Mouse (Mus musculus): ENCODE data around the gene 5730596B20Rik.

5730596B20Rik gene

DNA sequence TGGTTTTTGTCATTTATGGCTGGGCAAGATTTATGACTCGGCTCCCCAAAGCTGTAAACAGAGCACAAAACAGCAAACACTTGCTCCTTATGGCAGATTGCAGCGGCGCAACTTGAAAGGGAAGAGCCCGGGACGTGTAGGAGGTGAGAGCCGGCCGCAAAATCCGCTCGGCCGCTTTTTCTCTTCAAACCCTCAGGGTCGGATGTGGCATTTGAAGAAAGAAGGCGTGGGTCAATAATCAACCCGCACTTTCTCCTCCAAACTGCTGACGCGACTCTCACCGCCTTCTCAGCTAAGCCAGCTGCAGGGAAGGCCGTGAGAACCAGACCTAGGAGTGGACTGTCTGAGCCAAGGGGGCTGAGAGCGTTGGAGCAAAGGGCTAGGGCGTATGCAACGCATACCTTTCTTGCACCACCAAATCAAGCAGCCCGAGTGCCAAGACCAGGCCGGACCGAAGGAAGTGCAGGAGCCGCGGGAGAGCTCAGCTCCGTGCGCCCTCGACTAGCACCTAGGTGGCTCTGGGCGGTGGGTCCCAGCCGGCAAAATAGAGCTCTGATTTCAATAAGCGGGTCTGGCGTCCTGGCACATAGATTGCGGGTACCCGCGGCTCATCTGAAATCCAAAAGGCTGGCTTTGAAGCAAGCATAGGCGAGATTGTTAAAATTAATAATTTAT lies at the start of gene 5730596B20Rik:
Gene 5730596B20Rik, plus strand, starts transcription at position 438 of the 675 bp plus-strand sequence.
- peak; percentile 84 for DNase-seq

DNA sequence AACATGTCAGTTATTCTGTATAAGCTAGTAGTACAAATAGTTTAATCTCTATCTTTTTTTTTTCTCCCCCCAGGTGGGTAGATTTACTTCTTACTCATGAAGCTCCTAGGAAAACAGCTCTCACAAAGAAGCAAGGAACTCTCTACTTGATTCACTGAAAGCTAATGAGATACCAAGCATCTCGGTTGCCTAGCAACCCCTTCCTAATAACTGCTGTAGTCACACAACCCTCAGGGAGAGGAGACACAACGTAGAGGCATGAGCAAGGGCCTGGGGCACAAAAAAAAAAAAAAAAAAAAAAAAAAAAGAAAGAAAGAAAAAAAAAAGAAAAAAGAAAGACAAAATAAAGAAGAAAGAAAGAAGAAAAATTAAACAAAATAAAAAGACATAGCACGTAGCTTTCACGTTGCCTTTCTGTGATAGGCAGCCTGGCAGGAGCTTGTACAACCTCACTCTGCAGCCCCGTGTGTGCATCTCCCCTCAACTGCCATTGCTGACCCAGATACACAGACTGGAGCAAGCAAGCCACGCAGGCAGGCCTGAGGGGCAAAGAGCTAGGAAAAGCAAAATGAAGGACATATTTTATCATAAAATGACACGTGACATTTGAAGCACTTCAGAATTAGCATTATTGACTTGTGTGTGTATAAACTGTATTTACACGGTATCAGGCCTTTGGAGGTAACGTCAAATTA lies 39.3 kb upstream of the 5730596B20Rik start:
- DNase-seq = peak; percentile 83

DNA sequence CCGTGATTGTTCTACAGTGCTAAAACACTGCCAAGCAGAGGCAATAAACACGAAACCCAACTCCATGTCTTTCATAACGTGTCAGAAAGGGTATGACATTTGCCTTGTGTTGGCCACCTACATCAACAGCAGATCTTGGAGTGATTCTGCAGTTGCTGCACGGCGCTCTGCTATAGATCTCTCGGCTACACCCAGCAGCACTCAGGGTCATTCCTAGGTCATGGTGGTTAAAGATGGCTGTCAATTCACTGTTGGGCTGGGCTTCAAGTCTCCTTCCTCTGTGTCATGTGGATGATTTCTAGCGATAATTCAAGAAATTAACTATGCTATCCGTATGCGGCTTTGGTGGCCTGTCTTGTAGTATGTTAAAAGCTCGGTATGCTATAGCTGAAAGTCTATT lies 38.7 kb upstream of the 5730596B20Rik start:
- no peak for DNase-seq

DNA sequence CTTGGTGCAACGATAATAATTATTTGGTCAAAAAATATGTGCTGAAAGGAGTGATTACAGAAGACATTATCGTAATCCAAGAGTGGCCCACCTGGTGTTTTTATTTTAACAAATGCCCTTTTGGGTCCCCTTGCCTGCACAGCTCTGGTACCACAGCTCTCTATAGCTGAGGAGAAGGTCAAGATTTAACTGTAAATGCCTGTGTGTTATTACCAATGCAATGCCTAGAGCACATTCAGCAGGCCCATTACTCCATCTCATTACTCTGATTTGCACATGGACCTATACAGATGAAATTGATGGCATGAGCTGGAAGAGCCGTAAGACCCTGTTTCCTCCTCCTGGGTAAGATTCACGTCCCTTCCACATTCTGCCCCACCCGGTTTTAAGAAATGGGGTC lies 38.2 kb upstream of the 5730596B20Rik start:
- DNase-seq = no peak

DNA sequence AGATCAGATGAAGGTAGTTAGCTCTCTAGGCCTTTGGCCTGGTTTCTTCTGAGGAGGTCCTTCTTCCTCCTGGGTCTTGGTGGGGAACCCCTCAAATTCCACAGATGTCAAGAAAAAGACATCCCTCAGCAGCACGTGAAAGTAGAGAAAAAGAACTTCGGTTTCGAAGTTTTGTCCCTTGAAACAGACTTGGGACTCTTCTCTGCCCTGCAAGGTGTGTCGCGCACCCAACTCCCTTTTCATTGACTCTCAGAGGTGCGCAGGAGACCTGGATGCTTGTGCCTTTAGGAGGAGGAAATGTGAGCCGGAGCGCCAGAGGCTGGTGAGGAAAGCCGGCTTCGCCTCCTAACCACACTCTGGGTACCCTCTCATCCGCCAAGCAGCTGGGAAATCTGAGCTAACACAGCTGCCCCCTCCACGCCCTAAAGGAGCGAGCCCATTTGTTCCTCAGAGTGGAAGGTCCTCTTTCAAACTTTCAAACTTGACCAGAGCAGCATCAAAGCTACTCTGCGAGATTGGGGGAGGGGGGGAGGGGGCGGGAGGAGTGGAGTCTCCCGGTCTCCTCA lies 26.8 kb upstream of the 5730596B20Rik start:
- peak; percentile 73 for DNase-seq

DNA sequence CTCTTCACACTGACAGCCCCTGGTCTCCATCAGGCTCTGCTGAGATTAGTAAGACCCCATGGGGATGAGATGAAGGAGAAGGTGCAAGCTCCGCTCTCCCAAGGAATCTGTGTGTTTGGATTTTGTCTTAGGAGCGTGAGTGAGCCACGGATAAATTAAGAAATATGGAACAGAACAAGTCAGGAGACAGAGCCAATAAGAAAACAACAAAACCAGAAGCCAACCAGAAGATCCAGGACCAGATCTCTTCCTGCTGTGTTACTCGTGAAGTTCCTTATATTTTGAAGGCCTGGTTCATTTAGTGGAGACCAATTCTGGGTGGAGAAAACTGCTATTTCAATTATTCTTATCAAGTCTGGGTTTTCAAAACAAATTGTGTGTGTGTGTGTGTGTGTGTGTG lies 25.7 kb upstream of the 5730596B20Rik start:
- DNase-seq = no peak

DNA sequence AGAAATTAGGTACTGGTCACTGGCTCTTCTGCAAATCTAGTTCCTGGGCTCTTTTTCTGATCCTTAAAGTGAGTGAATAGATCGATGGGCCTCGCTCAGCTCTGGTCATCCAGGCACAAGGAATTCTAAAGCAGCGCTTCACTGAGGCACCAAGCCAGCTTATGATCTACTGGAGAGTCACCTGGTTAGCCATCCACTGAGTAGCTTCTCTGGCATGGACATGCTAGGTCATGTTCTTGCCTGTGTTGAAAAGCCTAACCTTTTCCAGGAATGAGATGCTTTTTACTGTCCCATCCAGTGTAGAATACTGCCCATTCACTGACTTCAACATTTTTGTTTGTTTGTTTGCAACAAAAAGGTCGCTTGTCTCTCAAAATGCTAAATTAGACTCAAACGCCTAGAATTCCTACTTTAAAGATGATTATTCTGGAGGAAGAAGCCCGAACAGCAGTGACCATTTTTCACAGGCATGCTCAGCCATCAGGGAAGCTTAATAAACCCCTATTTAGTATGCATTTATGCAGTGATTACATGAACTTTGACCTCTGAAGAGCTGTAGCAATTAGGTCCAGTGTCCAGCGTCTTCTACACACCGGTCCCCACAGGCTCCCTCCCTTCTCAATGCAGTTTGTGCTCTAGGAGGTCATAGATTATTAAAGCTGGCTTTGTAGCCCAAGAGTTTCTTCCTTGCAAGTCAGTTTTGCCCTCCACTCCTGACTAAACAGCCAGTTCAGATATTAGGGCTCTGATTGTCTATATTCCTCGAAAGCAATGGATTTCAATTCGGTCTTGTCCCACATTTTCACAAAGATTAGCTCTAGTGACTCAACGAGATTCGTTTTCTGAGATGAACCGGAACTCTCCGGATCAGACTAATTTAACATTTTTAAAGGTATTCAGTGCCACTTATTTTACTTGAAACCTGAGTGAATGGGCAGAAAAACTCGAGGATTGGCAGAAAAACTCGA lies 24.8 kb upstream of the 5730596B20Rik start:
- DNase-seq = no peak

DNA sequence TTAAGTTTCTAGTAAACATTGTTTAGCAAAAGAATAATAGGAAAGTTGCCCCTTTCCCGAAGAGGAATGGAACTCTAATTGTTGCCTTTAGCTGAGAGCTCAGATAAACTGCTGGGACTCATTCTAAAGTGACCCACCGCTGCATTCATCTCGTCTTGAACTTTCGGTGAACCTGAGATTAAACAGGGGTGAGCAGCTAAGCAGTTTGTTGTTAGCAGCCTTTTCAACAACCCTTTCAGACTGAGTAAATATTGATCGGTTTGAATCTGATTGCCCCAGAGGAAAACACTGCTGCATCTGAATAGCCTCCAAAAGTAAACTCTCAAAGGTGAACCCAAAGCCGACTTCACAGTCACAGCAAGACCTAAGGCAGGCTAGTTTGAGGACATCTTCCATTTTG lies 24.0 kb upstream of the 5730596B20Rik start:
- DNase-seq = peak; percentile 61

DNA sequence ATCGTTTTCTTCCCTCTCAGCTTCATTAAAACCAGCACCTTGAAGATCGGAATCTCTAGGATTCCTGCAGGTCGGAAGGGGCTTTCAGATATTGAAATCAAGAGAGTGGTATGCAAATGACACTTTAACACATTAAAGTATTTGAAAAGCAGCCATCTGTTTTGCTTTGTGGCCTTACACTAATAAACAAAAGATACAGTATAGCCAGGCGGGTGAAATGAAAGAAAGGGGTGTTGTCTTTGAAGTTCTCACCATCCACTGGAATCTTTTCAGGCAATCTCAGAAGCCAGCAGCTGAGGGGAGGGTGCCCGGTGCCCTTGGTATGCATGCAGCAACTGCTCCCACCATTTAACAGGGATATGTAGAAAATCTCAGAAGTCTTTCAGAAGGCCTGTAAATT lies 23.3 kb upstream of the 5730596B20Rik start:
- DNase-seq = no peak

DNA sequence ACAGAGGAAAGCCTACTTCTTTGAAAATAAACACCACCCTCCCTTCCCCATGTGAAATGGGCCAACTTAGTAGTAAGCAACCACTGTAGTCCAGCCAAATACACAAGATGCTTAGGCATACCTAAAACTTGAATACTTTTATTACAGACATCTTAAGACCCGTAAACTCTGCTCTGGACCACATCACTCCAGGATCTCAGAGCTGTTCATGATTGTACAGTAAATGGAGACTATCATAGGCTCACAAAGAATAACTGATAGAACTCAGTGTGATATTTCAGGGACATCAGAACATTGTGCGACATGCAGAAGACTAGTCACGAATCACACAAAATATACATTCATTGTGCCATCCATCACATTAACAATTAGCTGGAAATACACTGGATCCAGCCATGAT lies 21.8 kb upstream of the 5730596B20Rik start:
- DNase-seq = no peak

DNA sequence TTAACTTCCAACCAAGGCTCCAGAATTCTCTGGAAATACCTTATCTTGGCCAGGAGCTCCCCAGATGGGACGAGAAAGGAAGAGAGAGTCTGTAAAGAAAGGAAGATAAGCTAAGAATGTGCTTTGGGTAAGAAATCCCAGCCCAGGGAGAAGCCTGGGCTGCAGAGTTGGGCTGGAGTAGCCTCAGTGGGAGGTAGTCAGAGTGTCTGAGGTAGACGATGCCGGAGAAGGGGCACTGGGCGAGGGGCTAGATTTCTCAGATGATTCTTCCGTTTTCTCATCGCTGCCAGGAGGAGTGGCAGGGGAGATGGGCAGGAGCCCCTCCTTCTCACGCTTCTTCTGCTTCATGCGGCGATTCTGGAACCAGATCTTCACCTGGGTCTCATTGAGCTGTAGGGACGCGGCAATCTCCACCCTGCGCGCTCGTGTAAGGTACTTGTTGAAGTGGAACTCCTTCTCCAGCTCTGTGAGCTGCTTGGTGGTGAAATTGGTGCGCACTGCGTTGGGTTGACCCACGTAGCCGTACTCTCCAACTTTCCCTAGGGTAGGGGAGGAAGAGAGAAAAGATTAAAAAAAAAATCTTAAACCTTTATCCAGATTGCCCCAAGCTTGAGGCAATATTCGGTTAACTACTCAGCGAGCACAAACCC lies 20.6 kb upstream of the 5730596B20Rik start:
- no peak for DNase-seq

DNA sequence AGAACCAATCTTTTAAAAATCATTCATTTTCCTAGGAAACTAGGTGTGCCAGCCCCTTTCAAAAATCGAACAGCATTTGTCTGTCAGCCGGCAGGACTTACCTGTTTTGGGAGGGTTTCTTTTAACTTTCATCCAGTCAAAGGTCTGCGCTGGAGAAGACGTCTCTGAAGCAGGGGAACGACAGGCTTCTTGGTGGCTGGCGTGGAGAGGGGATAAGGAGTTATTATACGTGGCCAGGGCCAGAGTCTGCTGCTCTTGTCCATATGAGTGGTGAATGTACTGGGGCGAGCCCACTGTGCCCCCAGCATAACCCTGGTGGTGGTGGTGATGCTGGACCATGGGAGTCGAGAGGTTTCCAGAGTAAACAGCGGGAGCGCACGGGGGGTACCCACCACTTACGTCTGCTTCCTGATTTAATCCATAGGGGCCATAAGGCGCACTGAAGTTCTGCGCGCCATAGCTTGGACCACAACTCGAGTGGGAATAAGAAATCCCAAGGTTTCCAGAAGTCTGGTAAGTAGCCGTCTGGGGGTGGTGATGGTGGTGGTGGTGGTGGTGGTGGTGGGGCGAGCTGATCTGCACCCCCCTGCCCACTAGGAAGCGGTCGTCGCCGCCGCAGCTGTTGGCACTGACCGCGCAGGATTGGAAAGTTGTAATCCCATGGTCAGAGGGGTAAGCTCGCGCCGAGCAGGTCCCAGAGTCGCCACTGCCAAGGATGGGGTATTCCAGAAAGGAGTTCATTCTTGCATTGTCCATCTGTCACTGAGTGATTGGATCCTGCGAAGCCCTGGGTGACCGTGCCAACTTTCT lies 19.6 kb upstream of the 5730596B20Rik start:
- peak; percentile 27 for DNase-seq

DNA sequence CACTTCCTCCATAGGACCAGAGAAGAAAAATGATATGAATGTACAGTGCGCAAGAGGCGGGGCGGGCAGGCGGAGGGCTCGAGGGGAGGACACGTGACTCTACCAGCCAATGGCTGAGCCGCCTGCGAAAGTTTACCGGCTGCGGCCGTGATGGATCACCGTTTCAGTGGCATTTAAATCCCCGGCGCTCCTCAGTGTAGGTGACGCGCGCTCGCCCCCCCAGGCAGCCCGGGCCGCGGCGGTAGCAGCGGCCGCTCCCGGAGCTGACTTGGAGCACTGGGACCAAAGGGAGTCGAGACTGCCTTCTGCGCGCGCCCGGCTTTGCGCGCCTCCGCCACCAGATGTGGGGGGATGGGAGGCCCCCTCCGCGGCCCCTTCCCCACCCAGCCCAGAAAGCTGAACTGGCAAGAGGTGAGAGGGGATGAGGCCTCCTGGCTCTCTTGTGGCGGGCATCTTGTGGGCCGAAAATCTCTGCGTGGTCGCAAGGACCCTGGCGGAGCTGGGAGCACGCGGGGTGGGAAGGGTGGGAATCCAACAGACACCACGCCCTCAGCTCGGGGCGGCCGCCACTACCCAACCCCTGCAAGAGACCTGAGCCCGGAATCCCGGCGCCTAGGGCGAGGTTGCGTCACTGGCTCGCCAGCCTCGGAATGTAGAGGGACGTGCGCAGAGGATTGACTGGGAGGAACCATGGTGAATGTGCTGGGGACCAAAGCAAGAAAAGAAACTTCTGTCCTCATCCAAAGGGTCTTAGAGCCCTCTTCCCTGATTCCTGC lies 18.8 kb upstream of the 5730596B20Rik start, which contains the start of gene Hoxa1:
Gene Hoxa1, minus strand, starts transcription at position 42 of the 776 bp plus-strand sequence.
- peak; percentile 94 for DNase-seq

DNA sequence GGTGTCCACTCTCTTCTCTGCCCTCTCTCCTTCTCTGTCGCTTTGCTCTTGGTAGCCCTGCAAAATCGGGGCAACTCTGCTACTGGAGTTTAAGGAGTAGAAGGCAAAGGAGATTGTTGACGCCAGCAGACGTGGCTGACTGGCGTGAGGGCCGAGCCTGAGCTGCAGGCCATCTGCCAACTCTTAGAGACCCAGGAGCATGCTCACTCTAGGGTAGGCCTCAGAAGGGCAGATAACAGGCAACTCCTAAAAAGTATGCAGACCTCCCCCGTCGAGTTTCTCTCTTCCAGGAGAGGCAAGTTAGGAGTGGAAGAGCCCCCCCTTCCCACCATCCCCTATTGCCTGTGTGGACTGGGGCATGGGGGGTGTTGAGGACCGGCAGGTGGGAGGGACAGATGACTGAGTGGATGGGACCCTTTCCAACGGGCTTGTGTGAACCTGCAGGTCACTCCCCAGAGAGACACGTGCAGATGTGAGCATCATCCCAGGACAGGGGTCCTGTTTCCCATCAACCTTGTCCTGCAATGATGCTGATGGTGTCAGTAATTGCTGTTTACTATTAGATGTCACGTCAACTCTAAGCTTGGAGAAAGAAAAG lies 18.0 kb upstream of the 5730596B20Rik start:
- DNase-seq = peak; percentile 52

DNA sequence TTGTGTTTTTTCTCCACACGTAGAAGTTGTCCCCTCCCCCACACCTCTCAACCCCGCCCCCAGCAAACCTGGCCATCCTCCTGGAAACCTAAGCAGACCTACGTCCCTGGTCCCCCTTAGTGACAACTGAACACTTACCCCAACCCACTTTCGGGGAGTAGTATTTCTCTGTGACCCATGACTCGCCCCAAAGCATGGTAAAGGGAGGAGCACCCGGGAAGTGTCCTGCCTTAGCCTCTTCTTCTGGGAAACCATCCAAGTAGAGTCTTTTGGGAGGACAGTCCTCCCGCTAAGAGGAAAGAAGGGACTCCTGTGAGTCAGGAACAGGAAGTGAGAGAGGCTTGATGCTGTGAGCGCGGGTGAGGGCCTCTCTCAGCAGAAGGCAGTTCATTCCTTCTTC lies 17.3 kb upstream of the 5730596B20Rik start:
- peak; percentile 52 for DNase-seq

DNA sequence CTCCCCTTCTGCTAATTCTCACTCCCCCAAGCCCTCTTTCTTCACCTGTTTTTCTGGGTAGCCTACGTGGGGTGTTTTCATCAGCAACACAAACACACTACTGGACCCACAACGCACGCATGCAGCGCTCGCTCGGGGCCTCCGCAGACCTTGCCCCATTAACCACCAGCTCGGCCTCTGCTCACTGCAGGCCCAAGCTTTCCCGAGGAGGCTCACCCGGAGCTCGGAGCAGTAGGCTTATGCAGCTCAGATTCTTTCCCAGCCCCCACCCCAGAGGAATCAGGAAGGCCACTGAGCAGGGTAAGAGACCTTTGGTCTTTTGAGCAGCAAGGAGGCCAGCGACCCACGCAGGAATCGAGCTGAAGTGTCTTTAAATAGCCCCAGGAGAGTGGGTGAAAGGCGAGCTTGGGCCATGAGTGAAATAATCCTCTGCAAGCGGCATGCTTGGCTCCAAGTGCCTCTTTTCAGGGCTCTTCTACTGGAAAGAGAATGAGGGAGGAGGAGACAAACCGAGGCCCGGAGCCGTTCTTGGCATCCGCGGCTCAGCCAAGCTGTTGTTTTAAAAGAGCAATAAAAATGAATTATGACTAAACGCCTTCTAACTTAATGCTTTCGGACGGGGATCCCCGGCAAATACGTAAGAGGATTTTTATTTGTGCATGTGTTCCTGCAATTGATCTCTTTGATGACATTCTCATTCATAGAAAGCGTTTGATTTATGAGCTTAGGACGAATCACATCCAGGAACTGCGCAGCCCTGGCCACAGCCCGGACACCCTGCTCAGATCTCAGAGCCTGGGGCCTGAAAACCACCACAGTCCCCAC lies 16.6 kb upstream of the 5730596B20Rik start:
- peak; percentile 81 for DNase-seq

DNA sequence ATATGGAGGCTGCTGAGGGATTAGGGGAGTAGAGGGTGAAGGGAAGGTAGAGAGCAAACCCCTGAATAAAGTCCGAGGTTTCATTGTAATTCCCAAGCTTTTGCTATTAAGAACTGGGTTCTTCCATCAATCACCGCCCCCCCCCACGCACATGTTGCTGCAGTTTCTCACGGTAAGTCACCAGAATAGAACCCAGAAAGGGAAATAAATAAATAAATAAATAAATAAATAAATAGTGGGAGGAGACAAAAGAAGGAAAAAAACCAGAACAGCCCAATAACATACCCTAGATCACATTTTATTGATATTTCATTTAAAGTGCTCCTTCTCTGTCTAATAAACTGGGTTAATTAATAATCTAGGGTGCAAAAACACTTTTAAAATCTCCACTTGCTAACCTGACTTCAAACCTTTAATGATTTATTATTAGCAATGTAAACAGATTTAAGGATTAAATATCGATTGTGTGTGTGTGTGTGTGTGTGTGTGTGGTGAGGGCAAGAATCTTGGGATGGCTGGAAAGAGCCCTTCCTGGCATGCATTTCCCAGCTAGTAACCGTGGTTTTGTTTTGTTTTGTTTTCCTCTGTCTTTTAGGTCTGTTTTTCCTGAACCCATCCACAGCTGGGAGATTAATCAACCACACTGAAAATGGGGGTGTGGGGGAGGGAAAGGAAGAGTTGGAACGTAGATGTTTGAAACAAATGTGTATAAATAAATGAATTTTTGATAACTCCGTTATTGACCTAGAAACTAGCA lies 15.8 kb upstream of the 5730596B20Rik start:
- DNase-seq = peak; percentile 39

DNA sequence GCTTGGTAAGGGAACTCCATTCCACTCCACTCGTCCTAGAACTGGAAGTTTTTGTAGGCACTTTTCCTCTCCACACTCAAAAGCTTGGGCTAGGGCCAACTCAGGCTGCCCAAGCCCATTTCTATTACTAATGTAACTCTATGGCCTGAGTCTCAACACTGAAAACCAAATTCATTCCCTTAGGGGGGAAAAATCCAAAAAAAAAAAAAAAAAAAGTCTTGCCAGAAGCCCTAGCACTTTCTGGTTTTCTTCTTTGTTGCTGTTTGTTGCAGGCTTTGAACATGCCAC lies 15.3 kb upstream of the 5730596B20Rik start:
- no peak for DNase-seq

Data from embryo, embryonic 11 days (tissue).